Mouse (Mus musculus) heart, postnatal 0 days (tissue): ENCODE data around the gene Bcdin3d. TPM values are rescaled to one million over a fixed set of nuclear protein-coding genes. Genes with fewer than 3 reads are reported as not detected.

Experiments used
- ATAC-seq: fragments of 200-750 bp; cut with Nextera tagmentation; 2 replicates; pipeline ENCODE4 v1.8.0; 2017; ENCODE audit warnings: low read depth, moderate number of reproducible peaks, moderate library complexity; ENCODE audit not compliant: insufficient read depth
- DNase-seq: peaks from one replicate; pipeline ENCODE4 v3.0.0-alpha.2; 2016; ENCODE audit warnings: low spot score
- H3K27ac ChIP-seq: fragments of 300-500 bp; sonication (generic); 2 replicates; pipeline ENCODE4 v1.5.1; 2014; ENCODE audit warnings: low read depth, mild to moderate bottlenecking
- H3K27me3 ChIP-seq: fragments of 300-500 bp; sonication (generic); 2 replicates; pipeline ENCODE4 v1.6.1; 2014; ENCODE audit warnings: low read length, mixed read lengths; ENCODE audit not compliant: control insufficient read depth, insufficient read depth
- H3K36me3 ChIP-seq: fragments of 300-500 bp; sonication (generic); replicated peaks from 2 replicates; pipeline ENCODE4 v1.6.1; 2014; ENCODE audit warnings: low read length, mixed read lengths; ENCODE audit not compliant: control insufficient read depth, insufficient read depth
- H3K4me1 ChIP-seq: fragments of 300-500 bp; sonication (generic); 2 replicates; pipeline ENCODE4 v1.6.1; 2014; ENCODE audit warnings: antibody characterized with exemption; ENCODE audit not compliant: control insufficient read depth, insufficient read depth
- H3K4me2 ChIP-seq: fragments of 300-500 bp; sonication (generic); 2 replicates; pipeline ENCODE4 v1.6.1; 2014; ENCODE audit warnings: low read depth, mild to moderate bottlenecking, low read length, moderate library complexity
- H3K4me3 ChIP-seq: fragments of 300-500 bp; sonication (generic); 2 replicates; pipeline ENCODE4 v1.5.1; 2014; ENCODE audit warnings: low read depth, low read length
- H3K9ac ChIP-seq: fragments of 300-500 bp; sonication (generic); replicated peaks from 2 replicates; pipeline ENCODE4 v1.6.1; 2014; ENCODE audit warnings: low read depth, low read length, mixed read lengths
- H3K9me3 ChIP-seq: fragments of 300-500 bp; sonication (generic); replicated peaks from 2 replicates; pipeline ENCODE4 v1.6.1; 2016; ENCODE audit warnings: low read length; ENCODE audit not compliant: control insufficient read depth
- CTCF ChIP-seq: IDR thresholded peaks from 2 replicates; pipeline ENCODE4 v1.5.1; 2016; ENCODE audit warnings: antibody characterized with exemption, control low read depth, low read depth
- EP300 ChIP-seq: IDR thresholded peaks from 2 replicates; pipeline ENCODE4 v1.6.1; 2016; ENCODE audit warnings: antibody characterized with exemption, low read depth
- WGBS: fragments of 180-500 bp; shearing (Covaris S2); extraction: QIAGEN DNeasy Blood & Tissue Kit; methylation state at CpG from one replicate; pipeline ENCODE4 v1.1.7; 2014; 5-methylcytosine and 5-hydroxymethylcytosine counted together
- polyA plus RNA-seq: library from polyadenylated mRNA; unstranded; fragments of >200 nt; fragmentation: Nextera tagmentation; extraction: Ambion mirVana; gene quantifications from 2 replicates; pipeline ENCODE4 v1.2.1, GENCODE M21; 2015
- total RNA-seq: library from RNA; depleted of rRNA; stranded (reverse); fragments of >200 nt; gene quantifications from 2 replicates; pipeline ENCODE4 v1.2.3, GENCODE M21; 2014; ENCODE audit warnings: low replicate concordance

Bcdin3d gene
- total and polyA plus RNA-seq, 2 experiments from 2014 or later, result 11.0 to 12.5 TPM

- Histone ChIP-seq H3K36me3 (peaks cover 49% of the 10 kb centered on the region), H3K27ac (peak overlapping the region; percentile 14; the same call in 1 of the 2 replicates), H3K4me2 (no peak overlapping the region), H3K4me3 (no peak overlapping the region), H3K27me3 (no peaks in the 10 kb centered on the region), H3K4me1 (peaks cover 15% of the 10 kb centered on the region; the same call in 1 of the 2 replicates), H3K9me3 (no peaks in the 10 kb centered on the region), H3K9ac (no peak overlapping the region)
- WGBS, result 55% methylated on average over 7 of the region's 7 CpGs
- DNase-seq, result peak; percentile 28
- ATAC-seq, result no peak
- TF ChIP-seq CTCF (no peak), EP300 (no peak)
Measured at GRCm38 (mm10) chr15:99431504-99431903, 43.0 kb downstream of the Bcdin3d start.

DNA sequence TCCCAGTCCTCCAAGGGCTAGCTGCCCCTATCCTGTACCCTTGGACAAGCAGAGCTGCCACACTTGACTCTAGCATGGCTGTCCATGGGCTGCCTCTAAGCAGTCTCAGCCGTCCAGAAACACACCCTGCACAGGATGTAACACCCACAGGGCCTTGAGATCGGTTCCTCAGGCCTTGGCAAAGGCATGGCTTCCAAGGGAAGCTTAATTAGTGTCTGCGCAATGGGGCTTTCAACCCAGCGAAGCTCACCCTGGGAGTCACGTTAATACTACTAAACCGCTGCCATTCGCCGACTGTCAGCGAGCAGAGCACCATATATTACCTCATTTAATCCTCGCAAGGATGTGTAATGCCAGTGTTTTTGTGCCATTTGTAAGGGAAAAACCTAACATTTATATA, 43.5 kb downstream of the Bcdin3d start:
- peaks cover 15% of the 10 kb centered on the region; the same call in 1 of the 2 replicates for H3K4me1 ChIP-seq
- no peak for TF ChIP-seq CTCF
- no peak for TF ChIP-seq EP300
- H3K27me3 ChIP-seq, result no peaks in the 10 kb centered on the region
- H3K36me3 ChIP-seq, result peaks cover 53% of the 10 kb centered on the region
- WGBS, result 91% methylated on average over 10 of the region's 10 CpGs
- DNase-seq (no peak), ATAC-seq (no peak)
- no peak overlapping the region for H3K4me2 ChIP-seq
- peak overlapping the region; percentile 2; the same call in 1 of the 2 replicates for H3K27ac ChIP-seq
- H3K9me3 ChIP-seq, result no peaks in the 10 kb centered on the region
- no peak overlapping the region for H3K4me3 ChIP-seq
- no peak overlapping the region for H3K9ac ChIP-seq

- 61% methylated on average over 7 of the region's 8 CpGs for WGBS
- Histone ChIP-seq H3K4me1 (peaks cover 15% of the 10 kb centered on the region; the same call in 1 of the 2 replicates), H3K9ac (no peak overlapping the region), H3K4me2 (no peak overlapping the region), H3K9me3 (no peaks in the 10 kb centered on the region), H3K4me3 (no peak overlapping the region), H3K27ac (no peak overlapping the region), H3K27me3 (no peaks in the 10 kb centered on the region), H3K36me3 (peaks cover 59% of the 10 kb centered on the region)
- DNase-seq, result no peak
- no peak for ATAC-seq
- no peak for TF ChIP-seq CTCF
- TF ChIP-seq EP300, result no peak
Measured at GRCm38 (mm10) chr15:99430394-99430793, 44.1 kb downstream of the Bcdin3d start.

GRCm38 (mm10) chr15:99423884-99424283, 50.6 kb downstream of the Bcdin3d start:
- no peak overlapping the region for H3K27ac ChIP-seq

DNA sequence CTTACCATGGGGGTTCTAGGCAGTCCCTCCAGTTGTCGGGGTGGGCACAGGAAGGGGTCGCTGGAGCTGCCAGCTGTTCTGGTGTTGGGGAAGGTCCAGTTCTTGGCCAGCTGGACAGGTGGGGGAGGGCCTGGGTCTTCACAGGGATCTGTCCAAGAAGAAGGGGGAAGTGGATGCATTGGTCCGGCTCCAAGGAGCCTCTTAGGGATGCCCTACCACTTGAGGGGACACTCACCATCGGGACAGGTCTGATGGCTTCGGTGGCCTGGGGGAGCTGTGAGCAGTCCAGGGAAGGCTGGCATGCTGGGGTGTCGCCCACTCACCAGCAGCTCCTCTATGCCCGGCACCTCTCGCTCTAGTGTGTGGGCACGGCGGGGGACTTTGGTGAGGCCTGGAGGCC, 51.4 kb downstream of the Bcdin3d start:
- Histone ChIP-seq H3K4me3 (no peak overlapping the region), H3K27me3 (no peaks in the 10 kb centered on the region), H3K4me2 (no peak overlapping the region), H3K4me1 (peaks cover 9% of the 10 kb centered on the region; the same call in 1 of the 2 replicates), H3K9me3 (no peaks in the 10 kb centered on the region), H3K27ac (no peak overlapping the region), H3K9ac (no peak overlapping the region), H3K36me3 (peaks cover 48% of the 10 kb centered on the region)
- TF ChIP-seq CTCF (no peak), EP300 (no peak)
- ATAC-seq (no peak), DNase-seq (no peak)
- 88% methylated on average over 10 of the region's 10 CpGs for WGBS

More at GRCm38 (mm10) chr15:99423884-99424283, 50.6 kb downstream of the Bcdin3d start:
- Histone ChIP-seq H3K9ac (no peak overlapping the region), H3K9me3 (no peaks in the 10 kb centered on the region), H3K4me3 (no peak overlapping the region), H3K36me3 (peaks cover 53% of the 10 kb centered on the region), H3K27me3 (no peaks in the 10 kb centered on the region), H3K4me2 (no peak overlapping the region), H3K4me1 (peaks cover 9% of the 10 kb centered on the region; the same call in 1 of the 2 replicates)
- DNase-seq, result no peak
- ATAC-seq, result no peak
- TF ChIP-seq CTCF (no peak), EP300 (no peak)
- WGBS, result 87% methylated on average over 9 of the region's 9 CpGs

DNA sequence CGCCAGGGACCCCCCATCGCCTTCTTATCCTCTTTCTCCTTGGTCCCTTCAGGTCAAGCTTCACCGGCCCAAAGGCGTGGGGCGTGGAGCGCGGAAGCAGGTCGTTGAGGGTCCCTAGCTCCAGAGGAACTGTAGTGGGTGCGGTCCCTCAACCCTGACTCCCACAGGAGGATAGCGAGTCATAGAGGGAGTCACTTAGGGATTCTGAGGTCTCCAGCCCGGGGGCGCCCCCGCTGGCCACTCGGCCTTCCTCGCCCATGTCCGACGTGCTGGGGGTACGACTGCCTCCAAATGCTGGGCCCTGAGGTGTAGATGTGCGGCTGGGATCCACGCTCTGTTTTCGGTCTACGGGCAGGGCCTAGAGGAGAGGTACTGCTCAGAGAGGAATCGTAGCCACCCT, 52.0 kb downstream of the Bcdin3d start:
- peaks cover 12% of the 10 kb centered on the region; the same call in 1 of the 2 replicates for H3K4me1 ChIP-seq
- H3K4me2 ChIP-seq, result no peak overlapping the region
- TF ChIP-seq CTCF (no peak), EP300 (no peak)
- no peak overlapping the region; the same call in 1 of the 2 replicates for H3K27ac ChIP-seq
- peaks cover 42% of the 10 kb centered on the region for H3K36me3 ChIP-seq
- H3K9me3 ChIP-seq, result no peaks in the 10 kb centered on the region
- H3K27me3 ChIP-seq, result no peaks in the 10 kb centered on the region
- H3K4me3 ChIP-seq, result no peak overlapping the region
- WGBS, result 93% methylated on average over 23 of the region's 23 CpGs
- ATAC-seq, result no peak
- H3K9ac ChIP-seq, result no peak overlapping the region
- no peak for DNase-seq
